Mouse (Mus musculus) WW6 (cell line): ENCODE measurements around the gene Rhox7b.
"Not testable (repeated sequence)": the region's sequence is repeated elsewhere in the genome, so short reads cannot be mapped to it uniquely, and the experiment has no call there.

Experiments used
- DNase-seq: peaks from one replicate; pipeline ENCODE4 v3.0.0-alpha.2; 2013; ENCODE audit warnings: low read depth, low spot score

The Rhox7b gene

DNA sequence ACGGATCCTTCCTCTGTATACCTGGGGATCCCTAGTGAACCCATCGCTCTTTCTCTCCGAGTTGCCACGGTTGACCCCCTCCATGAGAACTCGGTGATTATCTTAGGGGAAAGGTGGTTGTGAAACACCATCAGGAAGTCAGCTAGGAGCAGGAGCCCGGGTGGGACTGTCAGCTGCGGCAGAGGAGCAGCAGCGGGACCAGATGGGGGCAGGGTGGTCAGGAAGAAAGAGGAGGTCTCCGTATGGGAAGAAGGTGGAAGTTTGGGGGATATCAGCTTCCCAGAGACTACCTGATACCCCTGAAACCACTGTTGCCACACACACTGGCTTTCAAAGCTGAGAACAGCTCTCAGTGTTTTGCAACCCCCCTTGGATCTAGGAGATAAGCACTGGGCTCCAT is at the start of gene Rhox7b:
TSS of gene Rhox7b (minus strand) at position 101 of the 400 bp plus-strand sequence.
- DNase-seq = not testable (repeated sequence)

DNA sequence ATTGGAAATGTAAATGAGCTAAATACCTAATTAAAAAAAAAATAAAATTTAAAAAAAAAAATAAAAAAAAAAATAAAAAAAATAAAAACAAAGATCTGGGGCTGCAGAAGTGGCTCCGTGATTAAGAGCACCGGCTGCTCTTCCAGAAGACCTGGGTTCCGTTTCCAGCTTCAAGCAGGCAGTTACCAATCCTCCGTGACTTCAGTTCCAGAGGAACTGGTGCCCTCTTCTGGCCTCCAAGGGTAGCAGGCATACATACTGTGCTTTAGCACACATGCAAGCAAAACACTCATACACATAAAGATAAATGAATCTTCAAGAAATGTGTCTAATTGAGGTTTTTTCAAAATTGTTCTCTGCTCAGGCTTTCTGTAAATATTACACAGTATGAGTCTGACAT is 19.3 kb upstream of the Rhox7b start:
- no peak for DNase-seq

DNA sequence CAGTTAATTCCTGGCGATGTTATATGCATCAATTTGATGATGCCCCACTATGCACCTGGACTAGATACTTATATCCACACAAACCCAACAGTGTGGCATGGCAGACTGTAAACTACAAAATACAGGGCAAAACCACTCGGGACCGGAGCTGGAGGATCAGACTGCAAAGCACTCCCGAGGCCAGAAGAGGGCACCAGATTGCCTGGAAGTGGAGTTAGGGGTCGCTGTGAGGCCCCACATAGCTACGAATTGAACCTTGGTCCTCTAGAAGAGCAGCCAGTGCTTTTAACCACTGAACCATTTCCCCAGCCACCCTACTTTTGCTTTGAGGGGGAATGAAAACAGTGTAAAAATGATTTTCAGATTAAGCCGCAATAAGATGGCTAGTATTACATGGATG is 11.5 kb upstream of the Rhox7b start:
- no peak for DNase-seq

DNA sequence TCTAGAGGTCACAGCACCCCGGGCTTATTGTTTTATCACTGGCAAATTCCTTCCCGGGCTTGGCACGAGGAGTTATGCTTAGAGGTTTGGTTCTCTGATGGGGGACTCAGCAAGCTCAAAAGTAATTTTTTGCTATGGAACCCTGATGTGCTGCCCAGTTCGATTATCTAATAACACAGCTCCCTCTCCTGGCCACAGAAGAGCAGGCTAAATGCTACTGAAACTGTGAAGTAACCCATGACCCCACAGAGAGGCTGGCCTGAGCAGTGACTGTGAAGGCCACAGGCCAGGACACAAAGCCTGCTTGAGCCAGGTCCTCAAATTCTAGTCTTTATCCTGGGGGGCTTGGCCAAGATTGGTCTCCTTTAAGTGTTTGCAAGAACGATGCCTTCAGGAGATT is 6.7 kb upstream of the Rhox7b start:
- DNase-seq = no peak

DNA sequence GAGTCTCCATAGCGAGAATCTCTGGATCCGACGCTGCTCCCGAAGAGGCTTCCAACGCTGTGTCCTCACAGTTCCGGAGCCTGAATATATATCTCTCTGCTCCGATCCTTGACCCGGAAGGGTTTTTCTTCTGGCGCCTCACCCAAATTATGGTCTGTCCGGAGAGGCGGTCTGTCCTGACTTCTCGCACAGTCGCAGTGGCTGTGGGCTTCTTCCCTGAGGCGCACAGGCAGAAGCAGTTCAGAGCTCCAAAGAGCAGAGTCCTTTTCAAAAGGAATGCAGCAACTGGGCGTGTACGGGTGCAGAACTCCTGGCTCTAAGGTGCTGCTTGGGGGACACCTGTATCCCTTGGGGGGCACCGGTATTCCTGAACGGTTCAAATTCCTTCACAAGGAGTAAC is 4.6 kb upstream of the Rhox7b start, which contains the start of gene Rhox9:
TSS of gene Rhox9 (minus strand) at position 101 of the 400 bp plus-strand sequence.
- not testable (repeated sequence) for DNase-seq

GRCm38 (mm10) chrX:37878844-37879243 is 18.2 kb downstream of the Rhox7b start, which contains the start of gene Rhox8:
Gene Rhox8 (minus strand): TSS chrX:37878944.
- DNase-seq = no peak

- no peak for DNase-seq
Observed at GRCm38 (mm10) chrX:37871641-37872040, 25.4 kb downstream of the Rhox7b start.
